Mouse (Mus musculus) ES-E14 (cell line): Measurements from ENCODE around the gene Adssl1. TPM values are rescaled to one million over a fixed set of nuclear protein-coding genes. Genes with fewer than 3 reads are reported as not detected.

Experiments used
- DNase-seq: peaks from one replicate; pipeline ENCODE4 v3.0.0-alpha.2; 2013; ENCODE audit warnings: low read depth, low spot score
- H3K27ac ChIP-seq: 2 replicates; pipeline ENCODE4 v1.5.1; 2012; ENCODE audit warnings: low read depth, mild to moderate bottlenecking, low read length, moderate library complexity, mixed read lengths; ENCODE audit not compliant: poor library complexity, insufficient read depth, severe bottlenecking
- H3K36me3 ChIP-seq: 2 replicates; pipeline ENCODE4 v1.6.1; 2012; ENCODE audit warnings: mild to moderate bottlenecking, low read length, moderate library complexity, mixed read lengths; ENCODE audit not compliant: control insufficient read depth, poor library complexity, insufficient read depth, severe bottlenecking
- H3K4me1 ChIP-seq, 2 experiments: fragments of 150-350 bp in 1 of 2; sonication (generic) in 1 of 2; 2 replicates each; pipeline ENCODE4 v1.6.1; 2012; ENCODE audit warnings: low read length in 2 of 2, mild to moderate bottlenecking in 1 of 2, mixed read lengths in 1 of 2; ENCODE audit not compliant: control insufficient read depth in 2 of 2, insufficient read depth in 2 of 2, poor library complexity in 1 of 2
- H3K4me3 ChIP-seq, 2 experiments: fragments of 150-350 bp in 1 of 2; sonication (generic) in 1 of 2; 2 replicates each; pipeline ENCODE4 v1.5.1; 2012; ENCODE audit warnings: low read length in 2 of 2, low read depth in 1 of 2, mild to moderate bottlenecking in 1 of 2, mixed read lengths in 1 of 2; ENCODE audit not compliant: insufficient read depth in 1 of 2, poor library complexity in 1 of 2, severe bottlenecking in 1 of 2
- H3K9ac ChIP-seq: 2 replicates; pipeline ENCODE4 v1.6.1; 2012; ENCODE audit warnings: low read depth, mild to moderate bottlenecking, low read length, mixed read lengths; ENCODE audit not compliant: poor library complexity, insufficient read depth, severe bottlenecking
- H3K9me3 ChIP-seq: fragments of 150-350 bp; sonication (generic); 2 replicates; pipeline ENCODE4 v1.6.1; 2012; ENCODE audit warnings: low read depth, mild to moderate bottlenecking, low read length; ENCODE audit not compliant: control insufficient read depth, insufficient read depth
- CHD2 ChIP-seq: IDR thresholded peaks from 2 replicates; pipeline ENCODE4 v1.6.1; 2014; ENCODE audit warnings: mild to moderate bottlenecking, low read depth, low read length, inconsistent platforms
- HCFC1 ChIP-seq: IDR thresholded peaks from 2 replicates; pipeline ENCODE4 v1.6.1; 2012; ENCODE audit warnings: low read length, inconsistent platforms, borderline replicate concordance; ENCODE audit not compliant: insufficient read depth
- MAFK ChIP-seq: IDR thresholded peaks from 2 replicates; pipeline ENCODE4 v1.6.1; 2014; ENCODE audit warnings: mild to moderate bottlenecking, low read depth, low read length, inconsistent platforms; ENCODE audit not compliant: insufficient read depth
- ZC3H11A ChIP-seq: IDR thresholded peaks from 2 replicates; pipeline ENCODE4 v1.6.1; 2012; ENCODE audit warnings: low read depth, mild to moderate bottlenecking, inconsistent platforms, low read length, borderline replicate concordance
- ZNF384 ChIP-seq: IDR thresholded peaks from 2 replicates; pipeline ENCODE4 v1.6.1; 2012; ENCODE audit warnings: low read depth, low read length, inconsistent platforms
- in situ Hi-C, 2 experiments: fragments of 600-800 bp; cut with MboI; formaldehyde crosslinking; loops; one replicate each; pipeline ENCODE4 v1.15.1; 2025; ENCODE audit warnings: low sequenced_read_pairs in 2 of 2, inconsistent platforms in 1 of 2; ENCODE audit not compliant: unreplicated experiment in 2 of 2
- total RNA-seq: library from RNA; depleted of rRNA; stranded (reverse); fragments of 300-350 nt; gene quantifications from 2 replicates; pipeline ENCODE4 v1.2.3, GENCODE M21; 2012

Gene Adssl1
- total RNA-seq, 1 experiment, result 2.4 TPM

- H3K4me1 ChIP-seq, result peaks cover 5 to 41% of the 10 kb centered on the region in 2 experiments; a peak in 3 of 4 replicates
- H3K9ac ChIP-seq, result no peak overlapping the region
- DNase-seq, result no peak
- H3K4me3 ChIP-seq, result no peak overlapping the region
- H3K27ac ChIP-seq, result no peak overlapping the region
- in situ Hi-C loops, result no loop called here
- TF ChIP-seq ZNF384 (no peak), CHD2 (no peak), MAFK (no peak), HCFC1 (no peak), ZC3H11A (no peak)
- H3K9me3 ChIP-seq, result no peaks in the 10 kb centered on the region
- peaks cover 5% of the 10 kb centered on the region; the same call in 1 of the 2 replicates for H3K36me3 ChIP-seq
Observed at GRCm38 (mm10) chr12:112596891-112597500, 22.8 kb upstream of the Adssl1 start.

GRCm38 (mm10) chr12:112597618-112598017 lies 22.2 kb upstream of the Adssl1 start:
- H3K9me3 ChIP-seq, result no peaks in the 10 kb centered on the region
- H3K36me3 ChIP-seq, result peaks cover 5% of the 10 kb centered on the region; the same call in 1 of the 2 replicates
- peaks cover 5 to 41% of the 10 kb centered on the region in 2 experiments; a peak in 3 of 4 replicates for H3K4me1 ChIP-seq
- TF ChIP-seq MAFK (no peak), HCFC1 (no peak), ZC3H11A (no peak), ZNF384 (no peak), CHD2 (no peak)
- H3K4me3 ChIP-seq, result no peak overlapping the region
- H3K9ac ChIP-seq, result no peak overlapping the region
- DNase-seq, result no peak
- in situ Hi-C loops, result no loop called here
- H3K27ac ChIP-seq, result no peak overlapping the region

- Histone ChIP-seq H3K27ac (no peak overlapping the region), H3K9ac (no peak overlapping the region), H3K4me1 (peaks cover 5 to 36% of the 10 kb centered on the region in 2 experiments; a peak in 3 of 4 replicates), H3K4me3 (no peak overlapping the region), H3K9me3 (no peaks in the 10 kb centered on the region), H3K36me3 (peaks cover 14% of the 10 kb centered on the region)
- TF ChIP-seq ZC3H11A, result no peak
- TF ChIP-seq MAFK, result peak; percentile 58
- DNase-seq, result no peak
- in situ Hi-C loops, result no loop called here
Observed at GRCm38 (mm10) chr12:112599198-112599597, 20.6 kb upstream of the Adssl1 start.

- peaks cover 0 to 28% of the 10 kb centered on the region in 2 experiments; a peak in 3 of 4 replicates for H3K4me1 ChIP-seq
- H3K27ac ChIP-seq, result no peak overlapping the region
- no peak for TF ChIP-seq ZNF384
- peak; percentile 51; the same call in 1 of the 2 replicates for TF ChIP-seq HCFC1
- no peak for TF ChIP-seq CHD2
- no peak for TF ChIP-seq MAFK
- TF ChIP-seq ZC3H11A, result no peak
- in situ Hi-C loops, result no loop called here
- no peak for DNase-seq
- H3K9ac ChIP-seq, result peak overlapping the region; percentile 21
- no peaks in the 10 kb centered on the region for H3K9me3 ChIP-seq
- peaks cover 14% of the 10 kb centered on the region for H3K36me3 ChIP-seq
- H3K4me3 ChIP-seq, result peak overlapping the region; percentile 54
Observed at GRCm38 (mm10) chr12:112599942-112600611, 19.8 kb upstream of the Adssl1 start.
